Mouse (Mus musculus) heart, embryonic 13.5 days (tissue): ENCODE measurements at regions not wholly inside any gene's neighbourhood (a gene's known extent, or its start where the extent isn't known, plus 50 kb on each side); places are given as distances from the start of the nearest gene placed in this dataset.

Experiments
- ATAC-seq: fragments of 200-750 bp; cut with Nextera tagmentation; 2 replicates; pipeline ENCODE4 v1.8.0; 2017; ENCODE audit warnings: moderate TSS enrichment; ENCODE audit not compliant: insufficient number of reproducible peaks, low FRiP score, low TSS enrichment; ENCODE audit errors: extremely low read depth
- H3K27ac ChIP-seq: fragments of 300-500 bp; sonication (generic); replicated peaks from 2 replicates; pipeline ENCODE4 v1.5.1; 2015; ENCODE audit warnings: moderate library complexity, mild to moderate bottlenecking, inconsistent platforms
- H3K27me3 ChIP-seq: fragments of 300-500 bp; sonication (generic); replicated peaks from 2 replicates; pipeline ENCODE4 v1.6.1; 2015; ENCODE audit warnings: mild to moderate bottlenecking, inconsistent platforms
- H3K36me3 ChIP-seq: fragments of 300-500 bp; sonication (generic); 2 replicates; pipeline ENCODE4 v1.6.1; 2015; ENCODE audit warnings: mild to moderate bottlenecking, inconsistent platforms
- H3K4me1 ChIP-seq: fragments of 300-500 bp; sonication (generic); 2 replicates; pipeline ENCODE4 v1.6.1; 2015; ENCODE audit warnings: inconsistent platforms
- H3K4me2 ChIP-seq: fragments of 300-500 bp; sonication (generic); 2 replicates; pipeline ENCODE4 v1.6.1; 2015; ENCODE audit warnings: inconsistent platforms, mild to moderate bottlenecking, moderate library complexity
- H3K4me3 ChIP-seq: fragments of 300-500 bp; sonication (generic); 2 replicates; pipeline ENCODE4 v1.5.1; 2015; ENCODE audit warnings: moderate library complexity, mild to moderate bottlenecking, inconsistent platforms
- H3K9ac ChIP-seq: fragments of 300-500 bp; sonication (generic); 2 replicates; pipeline ENCODE4 v1.6.1; 2015; ENCODE audit warnings: inconsistent platforms, mild to moderate bottlenecking, moderate library complexity
- H3K9me3 ChIP-seq: fragments of 300-500 bp; sonication (generic); 2 replicates; pipeline ENCODE4 v1.6.1; 2016; ENCODE audit warnings: inconsistent platforms
- WGBS: fragments of 180-500 bp; shearing (Covaris S2); methylation state at CpG from one replicate; pipeline ENCODE4 v1.1.7; 2015; ENCODE audit warnings: mixed read lengths; 5-methylcytosine and 5-hydroxymethylcytosine counted together

- Histone ChIP-seq H3K27ac (peak overlapping the region; percentile 44), H3K4me1 (peaks cover 15% of the 10 kb centered on the region), H3K9me3 (no peaks in the 10 kb centered on the region), H3K27me3 (no peaks in the 10 kb centered on the region), H3K9ac (peak overlapping the region; percentile 48), H3K36me3 (no peaks in the 10 kb centered on the region), H3K4me2 (peak overlapping the region; percentile 66), H3K4me3 (peak overlapping the region; percentile 37)
- 15% methylated on average over 19 of the region's 19 CpGs for WGBS
- 0 out of 2 replicates have a peak, but pooled peaks have one; percentile 42 for ATAC-seq
These were observed 218.3 kb downstream of the Myo1b start for GRCm38 (mm10) chr1:51697265-51698192.

GRCm38 (mm10) chr1:51696471-51696870 is 218.2 kb upstream of the Nabp1 start:
- 58% methylated on average over 2 of the region's 2 CpGs for WGBS
- peaks cover 15% of the 10 kb centered on the region for H3K4me1 ChIP-seq
- no peaks in the 10 kb centered on the region for H3K27me3 ChIP-seq
- no peaks in the 10 kb centered on the region; the same call in 1 of the 2 replicates for H3K9me3 ChIP-seq
- H3K36me3 ChIP-seq: no peaks in the 10 kb centered on the region
- no peak overlapping the region for H3K27ac ChIP-seq
- H3K9ac ChIP-seq: no peak overlapping the region
- no peak overlapping the region for H3K4me3 ChIP-seq
- ATAC-seq: no peak
- H3K4me2 ChIP-seq: no peak overlapping the region

- H3K27ac ChIP-seq: no peak overlapping the region
- H3K27me3 ChIP-seq: no peaks in the 10 kb centered on the region
- H3K9me3 ChIP-seq: no peaks in the 10 kb centered on the region; the same call in 1 of the 2 replicates
- no peaks in the 10 kb centered on the region for H3K36me3 ChIP-seq
- H3K4me1 ChIP-seq: peaks cover 15% of the 10 kb centered on the region
- no peak for ATAC-seq
- no peak overlapping the region for H3K4me3 ChIP-seq
- no peak overlapping the region for H3K4me2 ChIP-seq
- WGBS: 90% methylated on average over 10 of the region's 10 CpGs
- no peak overlapping the region for H3K9ac ChIP-seq
These were observed 212.7 kb upstream of the Nabp1 start for GRCm38 (mm10) chr1:51690878-51691277.

- no peak for ATAC-seq
- peaks cover 15% of the 10 kb centered on the region for H3K4me1 ChIP-seq
- no peaks in the 10 kb centered on the region; the same call in 1 of the 2 replicates for H3K9me3 ChIP-seq
- H3K36me3 ChIP-seq: no peaks in the 10 kb centered on the region
- H3K4me3 ChIP-seq: no peak overlapping the region
- WGBS: 39% methylated on average over 9 of the region's 9 CpGs
- H3K4me2 ChIP-seq: no peak overlapping the region
- H3K27me3 ChIP-seq: no peaks in the 10 kb centered on the region
- no peak overlapping the region for H3K9ac ChIP-seq
- no peak overlapping the region for H3K27ac ChIP-seq
These were observed 211.4 kb upstream of the Nabp1 start for GRCm38 (mm10) chr1:51689461-51690223.

- ATAC-seq: no peak
- no peak overlapping the region for H3K27ac ChIP-seq
- H3K36me3 ChIP-seq: no peaks in the 10 kb centered on the region
- H3K9ac ChIP-seq: no peak overlapping the region
- H3K9me3 ChIP-seq: no peaks in the 10 kb centered on the region; the same call in 1 of the 2 replicates
- H3K27me3 ChIP-seq: no peaks in the 10 kb centered on the region
- H3K4me3 ChIP-seq: no peak overlapping the region
- 71% methylated on average over 5 of the region's 5 CpGs for WGBS
- H3K4me1 ChIP-seq: peaks cover 15% of the 10 kb centered on the region
- no peak overlapping the region for H3K4me2 ChIP-seq
These were observed 210.7 kb upstream of the Nabp1 start for GRCm38 (mm10) chr1:51688946-51689345.

- no peaks in the 10 kb centered on the region; the same call in 1 of the 2 replicates for H3K9me3 ChIP-seq
- H3K4me1 ChIP-seq: peaks cover 15% of the 10 kb centered on the region
- no peak overlapping the region for H3K4me2 ChIP-seq
- H3K9ac ChIP-seq: no peak overlapping the region
- no peak overlapping the region for H3K27ac ChIP-seq
- no peak for ATAC-seq
- H3K36me3 ChIP-seq: no peaks in the 10 kb centered on the region
- H3K27me3 ChIP-seq: no peaks in the 10 kb centered on the region
- H3K4me3 ChIP-seq: no peak overlapping the region
- 56% methylated on average over 1 of the region's 1 CpGs for WGBS
These were observed 210.0 kb upstream of the Nabp1 start for GRCm38 (mm10) chr1:51688224-51688545.

GRCm38 (mm10) chr1:51687484-51688223 is 209.4 kb upstream of the Nabp1 start:
- H3K4me1 ChIP-seq: peaks cover 15% of the 10 kb centered on the region
- H3K36me3 ChIP-seq: no peaks in the 10 kb centered on the region
- no peak overlapping the region for H3K27ac ChIP-seq
- no peak overlapping the region for H3K4me3 ChIP-seq
- no peak for ATAC-seq
- no peak overlapping the region for H3K4me2 ChIP-seq
- no peaks in the 10 kb centered on the region for H3K27me3 ChIP-seq
- H3K9me3 ChIP-seq: no peaks in the 10 kb centered on the region; the same call in 1 of the 2 replicates
- H3K9ac ChIP-seq: no peak overlapping the region
- 44% methylated on average over 7 of the region's 7 CpGs for WGBS

GRCm38 (mm10) chr1:51686759-51687158 is 208.5 kb upstream of the Nabp1 start:
- Histone ChIP-seq H3K4me1 (peaks cover 15% of the 10 kb centered on the region), H3K4me2 (no peak overlapping the region), H3K9me3 (no peaks in the 10 kb centered on the region), H3K9ac (no peak overlapping the region), H3K36me3 (no peaks in the 10 kb centered on the region), H3K4me3 (no peak overlapping the region), H3K27ac (no peak overlapping the region), H3K27me3 (no peaks in the 10 kb centered on the region)
- WGBS: 78% methylated on average over 3 of the region's 3 CpGs
- no peak for ATAC-seq

GRCm38 (mm10) chr1:51682273-51682672 is 204.0 kb upstream of the Nabp1 start:
- Histone ChIP-seq H3K4me3 (no peak overlapping the region), H3K36me3 (no peaks in the 10 kb centered on the region), H3K9me3 (no peaks in the 10 kb centered on the region), H3K9ac (no peak overlapping the region), H3K4me1 (no peaks in the 10 kb centered on the region), H3K27ac (no peak overlapping the region), H3K4me2 (no peak overlapping the region), H3K27me3 (no peaks in the 10 kb centered on the region)
- 73% methylated on average over 5 of the region's 5 CpGs for WGBS
- no peak for ATAC-seq

GRCm38 (mm10) chr1:51681872-51682271 is 203.6 kb upstream of the Nabp1 start:
- H3K4me1 ChIP-seq: no peaks in the 10 kb centered on the region
- no peak for ATAC-seq

GRCm38 (mm10) chr1:51680725-51681124 is 202.5 kb upstream of the Nabp1 start:
- no peak overlapping the region for H3K4me2 ChIP-seq
- H3K9me3 ChIP-seq: no peaks in the 10 kb centered on the region
- WGBS: 65% methylated on average over 6 of the region's 6 CpGs
- no peaks in the 10 kb centered on the region for H3K36me3 ChIP-seq
- H3K27me3 ChIP-seq: no peaks in the 10 kb centered on the region
- no peak overlapping the region for H3K4me3 ChIP-seq
- no peaks in the 10 kb centered on the region for H3K4me1 ChIP-seq
- H3K9ac ChIP-seq: no peak overlapping the region
- no peak for ATAC-seq
- H3K27ac ChIP-seq: no peak overlapping the region

More at GRCm38 (mm10) chr1:51681872-51682271, 203.6 kb upstream of the Nabp1 start:
- Histone ChIP-seq H3K9me3 (no peaks in the 10 kb centered on the region), H3K27ac (no peak overlapping the region), H3K36me3 (no peaks in the 10 kb centered on the region), H3K4me2 (no peak overlapping the region), H3K27me3 (no peaks in the 10 kb centered on the region), H3K9ac (no peak overlapping the region), H3K4me3 (no peak overlapping the region)
